Comparison of ENCODE assay signal across 9 mouse cellular contexts in the genomic region with DNA sequence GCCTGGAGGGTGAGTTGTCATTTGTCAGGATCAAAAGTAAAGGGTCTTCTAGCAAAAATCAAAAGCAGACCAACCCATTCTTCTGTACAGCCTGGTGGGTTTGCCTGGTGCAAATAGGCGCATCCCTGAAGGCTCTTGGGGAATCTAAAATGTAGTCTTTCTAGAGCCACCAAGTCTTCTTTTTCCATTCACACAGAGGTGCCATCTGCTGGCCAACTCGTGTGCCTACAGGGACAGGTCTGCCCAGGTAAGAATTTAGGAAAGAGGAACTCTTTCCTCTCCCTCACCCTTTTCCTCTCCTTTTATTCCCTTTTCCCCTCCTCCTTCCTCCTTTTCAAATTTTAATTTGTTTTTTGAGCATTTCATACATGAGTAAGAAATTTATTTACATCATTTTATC.
DNase-seq lines count a peak whose midpoint lies in the region; ATAC-seq and TF ChIP-seq lines count a peak whose summit lies in the region.
"Had no signal": no experiment of that assay in that cellular context is flagged by ENCODE, and none has a peak within 500 bp of the region (broad histone marks: within the 10 kb centered on the region; RNA-seq: fewer than 3 reads in every experiment).

No protein-coding gene starts in this region.

- H3K9me3 ChIP-seq in kidney, embryonic 14.5 days (ENCODE audit: control insufficient read depth, low read length) = no peaks in the 10 kb centered on the region
- H3K9me3 ChIP-seq: embryonic facial prominence, embryonic 13.5 days had no signal

- no peaks in the 10 kb centered on the region for H3K27me3 ChIP-seq in kidney, adult 2 months (replicated peaks; ENCODE audit: control insufficient read depth, insufficient read depth, low read length)
- no peaks in the 10 kb centered on the region for H3K27me3 ChIP-seq in kidney, embryonic 14.5 days (ENCODE audit: control insufficient read depth, insufficient read depth, low read length)
- H3K27me3 ChIP-seq: embryonic facial prominence, embryonic 13.5 days had no signal

- H3K4me2 ChIP-seq in kidney, embryonic 14.5 days (replicated peaks; ENCODE audit: low read depth, low read length) = no peak overlapping the region
- H3K4me2 ChIP-seq: embryonic facial prominence, embryonic 13.5 days had no signal

- TF ChIP-seq CTCF in kidney, adult 2 months (conservative IDR thresholded peaks at IDR 0.05; ENCODE audit: insufficient read depth, insufficient read length, low read depth, low read length) = peak; percentile 66

- H3K36me3 ChIP-seq in kidney, adult 2 months (ENCODE audit: control insufficient read depth, insufficient read depth, low read length) = no peaks in the 10 kb centered on the region
- H3K36me3 ChIP-seq in kidney, embryonic 14.5 days (ENCODE audit: control insufficient read depth, insufficient read depth, low read length) = no peaks in the 10 kb centered on the region
- H3K36me3 ChIP-seq: embryonic facial prominence, embryonic 13.5 days had no signal

- H3K4me3 ChIP-seq in kidney, adult 2 months (ENCODE audit: insufficient read depth, low read depth, low read length) = no peak overlapping the region
- H3K4me3 ChIP-seq in kidney, embryonic 14.5 days (ENCODE audit: low read length) = no peak overlapping the region
- H3K4me3 ChIP-seq: embryonic facial prominence, embryonic 13.5 days; myocyte had no signal

- ATAC-seq in kidney, embryonic 14.5 days (ENCODE audit: low FRiP score, low TSS enrichment) = no peak

- whole genome bisulfite sequencing in kidney, adult 2 months = 17% methylated on average over 2 of the region's 2 CpGs
- WGBS in kidney, embryonic 14.5 days = 23% methylated on average over 2 of the region's 2 CpGs

- DNase-seq in kidney, adult 2 months = peak; percentile 12
- peak; percentile 10 for DNase-seq in urinary bladder, postnatal 14 days (ENCODE audit: low spot score)
- DNase-seq in urinary bladder, adult 2 months (ENCODE audit: low spot score) = no peak
- DNase-seq in embryo, embryonic 10 days (ENCODE audit: low spot score) = peak; percentile 44
- no peak for DNase-seq in ovary, adult 18-20 months (ENCODE audit: low spot score)
- DNase-seq in yolk sac, embryonic 10.5 days (ENCODE audit: low spot score) = no peak

- H3K4me1 ChIP-seq in kidney, adult 2 months (ENCODE audit: control insufficient read depth, insufficient read depth, low read length) = no peaks in the 10 kb centered on the region
- no peaks in the 10 kb centered on the region for H3K4me1 ChIP-seq in kidney, embryonic 14.5 days (ENCODE audit: control insufficient read depth, insufficient read depth, low read length)
- H3K4me1 ChIP-seq: embryonic facial prominence, embryonic 13.5 days had no signal

- no peak overlapping the region for H3K9ac ChIP-seq in kidney, embryonic 14.5 days (ENCODE audit: low read depth, low read length)
- H3K9ac ChIP-seq: embryonic facial prominence, embryonic 13.5 days had no signal

- no peak for TF ChIP-seq POLR2A in kidney, adult 2 months (IDR thresholded peaks at IDR 0.05; ENCODE audit: low read depth, low read length)

- no peak overlapping the region for H3K27ac ChIP-seq in kidney, adult 2 months (ENCODE audit: insufficient read depth, low read depth, low read length)
- no peak overlapping the region for H3K27ac ChIP-seq in kidney, embryonic 14.5 days (ENCODE audit: low read depth, low read length)
- H3K27ac ChIP-seq: embryonic facial prominence, embryonic 13.5 days had no signal

Comparison
In these comparisons a context has a peak if more than half of its experiments do, and no peak if none do; other contexts are left out.
1. DNase-seq: peak in kidney, adult 2 months (single experiment), urinary bladder, postnatal 14 days (single experiment) and embryo, embryonic 10 days (single experiment); none in urinary bladder, adult 2 months (single experiment), ovary, adult 18-20 months (single experiment) and yolk sac, embryonic 10.5 days (single experiment).